Mouse (Mus musculus) testis, adult 2 months (tissue): ENCODE data around the gene E2f2.

Source experiments
- CTCF ChIP-seq: fragments of 200-500 bp; IDR thresholded peaks from 2 replicates; pipeline ENCODE4 v1.5.1; 2012; ENCODE audit warnings: low read depth, mild to moderate bottlenecking, inconsistent platforms, low read length, moderate library complexity; ENCODE audit not compliant: control insufficient read depth, insufficient read depth, insufficient replicate concordance
- POLR2A ChIP-seq: fragments of 200-500 bp; IDR thresholded peaks from 2 replicates; pipeline ENCODE4 v1.6.1; 2012; ENCODE audit warnings: low read depth, mild to moderate bottlenecking, inconsistent platforms, low read length, moderate library complexity; ENCODE audit not compliant: control insufficient read depth

DNA sequence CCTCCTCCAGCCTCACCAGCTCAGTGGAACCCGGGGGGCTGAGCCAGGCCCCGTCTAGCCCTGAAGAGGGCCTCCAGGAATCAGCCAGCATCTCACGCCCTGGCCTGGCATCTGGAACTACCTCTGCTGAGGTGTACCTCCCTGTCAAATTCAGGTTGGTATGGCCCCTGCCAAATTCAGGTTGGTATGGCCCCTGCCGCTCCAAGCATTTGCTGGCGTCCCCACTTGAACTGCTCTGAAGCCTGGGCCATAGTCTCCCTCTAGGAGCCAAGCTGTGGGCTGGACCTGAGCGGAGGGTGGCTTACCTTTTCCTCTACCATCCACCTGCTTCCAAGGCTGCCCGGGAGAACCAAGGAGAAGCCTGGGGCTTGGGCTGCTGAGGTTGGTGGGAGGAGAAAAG lies 70.5 kb downstream of the E2f2 start:
- no peak for TF ChIP-seq CTCF
- no peak for TF ChIP-seq POLR2A
